Mouse (Mus musculus) liver, embryonic 14.5 days (tissue): ENCODE data around the gene Cacna1a.

Source experiments
- CTCF ChIP-seq: IDR thresholded peaks from 2 replicates; pipeline ENCODE4 v1.5.1; 2016; ENCODE audit warnings: antibody characterized with exemption, low read depth, control low read depth
- EP300 ChIP-seq: IDR thresholded peaks from 2 replicates; pipeline ENCODE4 v1.6.1; 2016; ENCODE audit warnings: antibody characterized with exemption, low read depth

DNA sequence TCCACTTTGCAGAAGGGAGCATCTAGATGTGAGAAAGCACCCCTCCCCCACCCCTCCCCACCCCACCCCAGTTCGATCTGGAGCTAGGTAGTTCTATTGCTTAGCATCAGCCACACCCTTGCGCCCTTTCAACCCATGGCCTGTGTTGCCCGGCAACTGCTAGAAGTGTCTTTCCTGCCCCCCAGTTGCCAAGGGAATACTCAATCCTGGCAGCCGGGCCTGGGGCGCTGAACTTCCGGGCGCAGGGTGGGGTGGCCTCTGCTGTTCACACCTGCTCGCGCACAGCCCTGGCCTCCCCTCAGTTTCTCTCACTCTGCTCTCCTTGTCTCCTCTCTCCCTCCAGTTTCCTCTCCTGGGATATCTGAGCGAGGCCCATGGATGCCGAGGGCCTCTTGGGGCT, 31.8 kb upstream of the Cacna1a start:
- no peak for TF ChIP-seq CTCF
- no peak for TF ChIP-seq EP300
